8 mouse cellular contexts compared by ENCODE assay signal in the genomic region with DNA sequence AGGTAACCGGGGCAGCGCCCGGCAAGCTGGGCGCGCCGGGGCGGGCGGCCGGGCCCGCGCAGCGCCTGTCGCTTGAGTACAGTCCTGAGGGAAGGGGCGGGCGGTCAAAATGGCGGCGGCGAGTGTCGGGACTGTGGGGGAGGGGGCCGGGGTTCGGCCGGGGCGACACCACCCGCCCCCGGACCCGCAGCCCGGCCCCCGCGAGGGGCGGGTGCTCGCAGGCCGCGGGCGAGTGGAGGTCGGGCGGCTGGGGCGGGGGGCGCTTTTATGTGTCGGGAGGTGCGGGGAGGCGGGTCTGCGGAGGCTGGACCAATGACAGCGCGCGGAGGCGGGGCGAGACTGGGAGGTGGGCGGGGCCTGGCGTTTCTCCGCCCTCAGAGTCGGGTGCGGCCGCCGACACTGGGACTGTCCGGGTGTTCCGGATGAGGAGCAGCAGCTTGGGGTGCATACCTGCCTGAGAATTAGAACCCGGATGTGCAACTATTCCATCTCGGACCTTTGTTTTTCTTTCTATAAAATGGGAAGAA. TPM values are rescaled to one million over a fixed set of nuclear protein-coding genes. Genes with fewer than 3 reads are reported as not detected.
DNase-seq lines count a peak whose midpoint lies in the region; ATAC-seq and TF ChIP-seq lines count a peak whose summit lies in the region.

No protein-coding gene starts in this region.

- H3K4me2 ChIP-seq in forebrain, postnatal 0 days (ENCODE audit: low read depth) = peak overlapping the region; percentile 52
- peak overlapping the region; percentile 80 for H3K4me2 ChIP-seq in lung, embryonic 14.5 days

- WGBS in cerebellum, adult 2 months = under 1% methylated on average over 55 of the region's 58 CpGs
- under 1% methylated on average over 57 of the region's 58 CpGs for WGBS in forebrain, postnatal 0 days
- 2% methylated on average over 57 of the region's 58 CpGs for WGBS in lung, embryonic 14.5 days

- ATAC-seq in forebrain, postnatal 0 days = peak; percentile 46
- ATAC-seq in lung, embryonic 14.5 days (ENCODE audit: insufficient read depth) = peak; percentile 68
- peak; percentile 37 for ATAC-seq in neutrophil, adult 5-6 weeks (ENCODE audit: extremely low read depth, insufficient number of reproducible peaks, low FRiP score, poor library complexity, severe bottlenecking)

- H3K9ac ChIP-seq in forebrain, postnatal 0 days = peak overlapping the region; percentile 84
- peak overlapping the region; percentile 89 for H3K9ac ChIP-seq in lung, embryonic 14.5 days

- no peak for TF ChIP-seq CTCF in cerebellum, adult 2 months (IDR thresholded peaks at IDR 0.05; ENCODE audit: borderline replicate concordance, insufficient read depth, low read depth, low read length)
- TF ChIP-seq CTCF in forebrain, postnatal 0 days (IDR thresholded peaks at IDR 0.05; ENCODE audit: low read depth) = no peak
- TF ChIP-seq CTCF in lung, embryonic 14.5 days (IDR thresholded peaks at IDR 0.05; ENCODE audit: low read depth) = no peak

- no peaks in the 10 kb centered on the region for H3K36me3 ChIP-seq in forebrain, postnatal 0 days (ENCODE audit: insufficient read depth)
- no peaks in the 10 kb centered on the region for H3K36me3 ChIP-seq in lung, embryonic 14.5 days (ENCODE audit: insufficient read depth)

- H3K9me3 ChIP-seq in forebrain, postnatal 0 days (ENCODE audit: low read length) = no peaks in the 10 kb centered on the region
- no peaks in the 10 kb centered on the region for H3K9me3 ChIP-seq in lung, embryonic 14.5 days (ENCODE audit: low read depth, low read length)

- DNase-seq in MEL-GATA-1-ER (ENCODE audit: extremely low read depth, low read depth) = peak; percentile 40
- DNase-seq in cerebellum, adult 2 months = peak; percentile 91 to 97
- DNase-seq in forebrain, postnatal 0 days = peak; percentile 91
- DNase-seq in heart, postnatal 4 days = peak; percentile 98
- DNase-seq in layer of hippocampus, adult 8-10 months (ENCODE audit: low spot score in 2 of 2) = peak; percentile 89 to 95
- peak; percentile 95 for DNase-seq in lung, embryonic 14.5 days
- DNase-seq in testis, postnatal 14 days (ENCODE audit: low spot score) = peak; percentile 95

- peaks cover 28% of the 10 kb centered on the region for H3K4me1 ChIP-seq in cerebellum, adult 2 months (ENCODE audit: control insufficient read depth, insufficient read depth, low read length)
- H3K4me1 ChIP-seq in forebrain, postnatal 0 days (ENCODE audit: insufficient read depth) = 0 out of 2 replicates have a peak, but pooled peaks cover 15% of the 10 kb centered on the region
- H3K4me1 ChIP-seq in lung, embryonic 14.5 days (ENCODE audit: insufficient read depth) = peaks cover 19% of the 10 kb centered on the region; the same call in 1 of the 2 replicates

- TF ChIP-seq POLR2A in cerebellum, adult 2 months (IDR thresholded peaks at IDR 0.05; ENCODE audit: borderline replicate concordance, insufficient read depth, low read length) = no peak

- H3K27ac ChIP-seq in cerebellum, adult 2 months (ENCODE audit: insufficient read depth, low read length) = no peak overlapping the region
- peak overlapping the region; percentile 93 for H3K27ac ChIP-seq in forebrain, postnatal 0 days (ENCODE audit: low read depth, low read length)
- peak overlapping the region; percentile 98 for H3K27ac ChIP-seq in lung, embryonic 14.5 days (ENCODE audit: low read depth)

- H3K27me3 ChIP-seq in cerebellum, adult 2 months (ENCODE audit: control insufficient read depth, insufficient read depth, low read length) = no peaks in the 10 kb centered on the region
- H3K27me3 ChIP-seq in forebrain, postnatal 0 days (ENCODE audit: insufficient read depth, low read length) = no peaks in the 10 kb centered on the region
- no peaks in the 10 kb centered on the region for H3K27me3 ChIP-seq in lung, embryonic 14.5 days (ENCODE audit: insufficient read depth, low read length)

- peak overlapping the region; percentile 56 for H3K4me3 ChIP-seq in cerebellum, adult 2 months (replicated peaks; ENCODE audit: insufficient read depth, low read depth, low read length)
- H3K4me3 ChIP-seq in forebrain, postnatal 0 days (ENCODE audit: low read depth, low read length) = peak overlapping the region; percentile 98
- H3K4me3 ChIP-seq in lung, embryonic 14.5 days (ENCODE audit: low read depth, low read length) = peak overlapping the region; percentile 96

RNA-seq across cellular contexts. Expression of gene Rfx1, which starts 0.5 kb away (rescaled TPM):
- 27.2 and 27.8 TPM in 2 replicates for polyA plus RNA-seq in cerebellum, adult 2 months (2012; rRNA removed)
- 22.2 and 31.2 TPM in 2 replicates for total RNA-seq in forebrain, postnatal 0 days (2014; rRNA removed)
- 4.4 and 6.2 TPM in 2 replicates for polyA plus RNA-seq in forebrain, postnatal 0 days (2015; fragmentation: Nextera tagmentation; extraction: Ambion mirVana)
- total RNA-seq in heart, postnatal 4 days (2021) = 10 to 100 TPM; 12.5 to 13.5 TPM
- total RNA-seq in layer of hippocampus, adult 8-10 months (2022) = 10 to 100 TPM; 24.6 to 34.1 (median 28.3) TPM
- polyA plus RNA-seq in lung, embryonic 14.5 days (2014; fragmentation: Nextera tagmentation; extraction: Ambion mirVana) = 12.9 and 13.3 TPM in 2 replicates
- 35.2 and 37.9 TPM in 2 replicates for total RNA-seq in neutrophil, adult 5-6 weeks (2017)

RNA-seq across cellular contexts. Expression of gene Gm10643, which starts 2.2 kb away (rescaled TPM):
- 2.0 and 2.1 TPM in 2 replicates for polyA plus RNA-seq in cerebellum, adult 2 months (2012; rRNA removed)
- total RNA-seq in forebrain, postnatal 0 days (2014; rRNA removed) = 3.3 and 4.7 TPM in 2 replicates
- 1.3 and 1.6 TPM in 2 replicates for polyA plus RNA-seq in forebrain, postnatal 0 days (2015; fragmentation: Nextera tagmentation; extraction: Ambion mirVana)
- total RNA-seq in heart, postnatal 4 days (2021) = 1 to 10 TPM; 3.7 to 4.5 TPM
- 1 to 10 TPM; 3.4 to 7.1 (median 5.4) TPM for total RNA-seq in layer of hippocampus, adult 8-10 months (2022)
- polyA plus RNA-seq in lung, embryonic 14.5 days (2014; fragmentation: Nextera tagmentation; extraction: Ambion mirVana) = 1.4 and 1.7 TPM in 2 replicates
- total RNA-seq in neutrophil, adult 5-6 weeks (2017) = 12.3 and 12.5 TPM in 2 replicates

RNA-seq across cellular contexts. Expression of gene Rln3, which starts 22.3 kb away (rescaled TPM):
- polyA plus RNA-seq in cerebellum, adult 2 months (2012; rRNA removed) = 2.6 and 7.4 TPM in 2 replicates
- total RNA-seq in forebrain, postnatal 0 days (2014; rRNA removed) = 0.33 TPM in 1 of 2 replicates, not detected in the other
- polyA plus RNA-seq in forebrain, postnatal 0 days (2015; fragmentation: Nextera tagmentation; extraction: Ambion mirVana) = not detected in 2 replicates
- total RNA-seq in heart, postnatal 4 days (2021) = not detected
- total RNA-seq in layer of hippocampus, adult 8-10 months (2022) = not detected
- not detected in 2 replicates for polyA plus RNA-seq in lung, embryonic 14.5 days (2014; fragmentation: Nextera tagmentation; extraction: Ambion mirVana)
- not detected in 2 replicates for total RNA-seq in neutrophil, adult 5-6 weeks (2017)

RNA-seq across cellular contexts. Expression of gene Il27ra, which starts 24.7 kb away (rescaled TPM):
- polyA plus RNA-seq in cerebellum, adult 2 months (2012; rRNA removed) = 0.17 and 0.21 TPM in 2 replicates
- 0.31 and 0.86 TPM in 2 replicates for total RNA-seq in forebrain, postnatal 0 days (2014; rRNA removed)
- 0.29 and 0.45 TPM in 2 replicates for polyA plus RNA-seq in forebrain, postnatal 0 days (2015; fragmentation: Nextera tagmentation; extraction: Ambion mirVana)
- 1 to 10 TPM; 4.0 to 4.2 TPM for total RNA-seq in heart, postnatal 4 days (2021)
- total RNA-seq in layer of hippocampus, adult 8-10 months (2022) = 1 to 10 TPM; 1.5 to 2.7 (median 1.8) TPM
- 1.1 TPM in 2 replicates for polyA plus RNA-seq in lung, embryonic 14.5 days (2014; fragmentation: Nextera tagmentation; extraction: Ambion mirVana)
- total RNA-seq in neutrophil, adult 5-6 weeks (2017) = 47.3 and 47.8 TPM in 2 replicates

RNA-seq across cellular contexts. Expression of gene Dcaf15, which starts 37.5 kb away (rescaled TPM):
- polyA plus RNA-seq in cerebellum, adult 2 months (2012; rRNA removed) = 39.0 and 44.7 TPM in 2 replicates
- total RNA-seq in forebrain, postnatal 0 days (2014; rRNA removed) = 49.5 and 63.2 TPM in 2 replicates
- polyA plus RNA-seq in forebrain, postnatal 0 days (2015; fragmentation: Nextera tagmentation; extraction: Ambion mirVana) = 16.3 and 17.2 TPM in 2 replicates
- 10 to 100 TPM; 19.7 to 20.5 TPM for total RNA-seq in heart, postnatal 4 days (2021)
- total RNA-seq in layer of hippocampus, adult 8-10 months (2022) = 10 to 100 TPM; 18.9 to 21.6 (median 19.3) TPM
- polyA plus RNA-seq in lung, embryonic 14.5 days (2014; fragmentation: Nextera tagmentation; extraction: Ambion mirVana) = 9.5 and 10.8 TPM in 2 replicates
- 18.7 and 20.5 TPM in 2 replicates for total RNA-seq in neutrophil, adult 5-6 weeks (2017)

Comparison
In these comparisons a context has a peak if more than half of its experiments do, and no peak if none do; other contexts are left out.
1. DNase-seq: peak in every context shown above with its lines; median percentile 98 in heart, postnatal 4 days; 95 in lung, embryonic 14.5 days; 95 in testis, postnatal 14 days; 94 in cerebellum, adult 2 months; 92 in layer of hippocampus, adult 8-10 months; 91 in forebrain, postnatal 0 days; 40 in MEL-GATA-1-ER.